Mouse (Mus musculus) embryonic fibroblast, embryonic 13.5 days (primary cell): ENCODE data around the gene Nr1h2. TPM values are rescaled to one million over a fixed set of nuclear protein-coding genes. Genes with fewer than 3 reads are reported as not detected.
A peak's percentile ranks its signal among the peaks of the same experiment; 100 is the strongest.

Experiments
- H3K27ac ChIP-seq: 2 replicates; pipeline ENCODE4 v1.5.1; 2012; ENCODE audit warnings: low read length, control low read depth, inconsistent platforms; ENCODE audit not compliant: insufficient read depth
- H3K4me1 ChIP-seq: 2 replicates; pipeline ENCODE4 v1.6.1; 2011; ENCODE audit warnings: low read length; ENCODE audit not compliant: control insufficient read depth, insufficient read depth
- H3K4me3 ChIP-seq: 2 replicates; pipeline ENCODE4 v1.5.1; 2011; ENCODE audit warnings: mild to moderate bottlenecking, control low read depth, low read length; ENCODE audit not compliant: insufficient read depth
- CTCF ChIP-seq: IDR thresholded peaks from 2 replicates; pipeline ENCODE4 v1.5.1; 2011; ENCODE audit warnings: mild to moderate bottlenecking, control low read depth, low read length, moderate library complexity, borderline replicate concordance; ENCODE audit not compliant: insufficient read depth
- POLR2A ChIP-seq: IDR thresholded peaks from 2 replicates; pipeline ENCODE4 v1.6.1; 2011; ENCODE audit warnings: low read depth, mild to moderate bottlenecking, control low read depth, low read length, moderate library complexity
- polyA plus RNA-seq: library from polyadenylated mRNA; stranded (reverse); fragments of >200 nt; gene quantifications from 2 replicates; pipeline ENCODE4 v1.2.4, GENCODE M21; 2011; ENCODE audit warnings: low read depth; ENCODE audit not compliant: missing spikeins, insufficient read length

Gene Nr1h2
- polyA plus RNA-seq, 1 experiment, result 58.4 TPM

DNA sequence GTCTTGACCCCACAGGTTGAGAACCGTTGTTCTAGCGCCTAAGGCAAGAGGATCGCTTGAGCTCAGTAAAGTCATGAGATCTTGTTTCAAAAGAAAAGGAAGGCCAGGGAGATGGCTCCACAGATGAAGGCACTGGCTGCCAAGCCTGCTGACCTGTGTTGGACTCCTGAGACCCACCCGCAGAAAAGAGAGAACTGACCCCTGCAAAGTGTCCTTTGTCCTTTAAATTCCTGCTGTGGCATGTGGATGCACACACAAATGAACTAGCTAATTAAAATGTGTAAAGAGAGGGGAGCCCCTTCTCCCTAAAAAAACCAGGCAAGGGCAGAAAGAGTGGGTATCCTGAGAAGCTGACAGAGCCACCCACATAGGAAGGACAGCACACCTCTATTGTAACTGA, 18.1 kb upstream of the Nr1h2 start:
- no peak overlapping the region for H3K27ac ChIP-seq
- no peaks in the 10 kb centered on the region for H3K4me1 ChIP-seq
- no peak for TF ChIP-seq POLR2A
- TF ChIP-seq CTCF, result no peak
- no peak overlapping the region for H3K4me3 ChIP-seq

DNA sequence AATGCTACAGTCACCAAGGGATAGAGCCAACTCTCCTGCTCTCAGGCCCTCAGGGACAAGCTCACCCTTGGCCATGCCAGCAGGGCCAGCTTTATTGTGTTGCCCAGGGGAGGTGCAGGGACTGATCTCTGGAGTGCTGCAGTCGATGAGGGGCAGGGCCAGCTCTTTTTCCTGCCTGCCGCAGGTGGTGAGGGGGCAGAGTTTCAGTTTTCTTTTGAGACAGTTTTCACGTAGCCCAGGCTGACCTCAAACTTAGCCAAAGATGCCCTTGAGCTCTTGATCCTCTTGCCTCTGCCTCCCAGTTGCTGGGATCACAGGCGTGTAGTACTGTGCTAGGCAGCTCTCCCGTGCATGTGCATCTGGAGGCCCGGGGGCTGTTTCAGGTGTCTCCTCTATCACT, 17.2 kb upstream of the Nr1h2 start:
- TF ChIP-seq CTCF (no peak), POLR2A (no peak)
- Histone ChIP-seq H3K4me1 (no peaks in the 10 kb centered on the region), H3K4me3 (no peak overlapping the region), H3K27ac (no peak overlapping the region)

DNA sequence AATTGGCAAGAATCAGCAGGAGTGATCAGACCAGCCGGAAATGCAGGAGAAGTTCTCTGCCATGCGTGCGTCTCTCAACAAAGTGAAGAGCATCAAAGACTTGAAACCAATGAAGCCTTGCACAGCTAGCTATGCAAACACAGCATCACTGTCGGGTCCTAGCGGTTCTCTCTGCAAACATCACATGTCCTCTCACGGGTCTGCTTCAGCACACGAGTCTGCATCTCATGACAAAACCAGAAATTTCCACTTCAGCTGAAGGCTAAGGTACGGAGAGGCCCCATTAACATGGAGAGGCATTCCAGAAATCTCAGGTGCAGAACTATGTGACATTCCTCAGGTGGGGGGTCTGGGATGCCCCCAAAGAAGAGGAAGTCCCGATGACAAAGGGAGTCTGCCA, 15.1 kb upstream of the Nr1h2 start:
- no peak overlapping the region for H3K4me3 ChIP-seq
- TF ChIP-seq POLR2A, result no peak
- TF ChIP-seq CTCF, result no peak
- H3K4me1 ChIP-seq, result no peaks in the 10 kb centered on the region
- H3K27ac ChIP-seq, result no peak overlapping the region

DNA sequence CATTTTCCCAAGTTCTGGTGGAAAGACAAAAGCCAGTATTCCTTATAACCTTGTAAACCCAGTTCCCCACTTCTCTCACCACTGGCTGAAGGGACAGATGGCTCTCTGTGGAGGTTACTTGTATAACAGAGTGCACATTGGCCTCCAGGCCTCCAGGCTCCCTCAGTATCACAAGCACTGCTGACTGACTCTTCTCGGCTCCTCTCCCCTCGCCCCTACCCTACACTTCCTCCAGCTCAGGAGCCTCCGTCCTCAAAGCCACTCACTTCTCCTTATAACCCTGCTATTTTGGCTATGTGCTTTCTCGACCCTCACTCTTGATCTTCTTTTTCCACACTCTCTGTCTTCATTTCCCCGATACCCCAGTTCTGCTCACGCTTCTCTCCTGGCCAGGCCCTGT, 11.7 kb upstream of the Nr1h2 start:
- no peaks in the 10 kb centered on the region for H3K4me1 ChIP-seq
- no peak overlapping the region for H3K4me3 ChIP-seq
- H3K27ac ChIP-seq, result no peak overlapping the region
- TF ChIP-seq POLR2A, result no peak
- no peak for TF ChIP-seq CTCF

DNA sequence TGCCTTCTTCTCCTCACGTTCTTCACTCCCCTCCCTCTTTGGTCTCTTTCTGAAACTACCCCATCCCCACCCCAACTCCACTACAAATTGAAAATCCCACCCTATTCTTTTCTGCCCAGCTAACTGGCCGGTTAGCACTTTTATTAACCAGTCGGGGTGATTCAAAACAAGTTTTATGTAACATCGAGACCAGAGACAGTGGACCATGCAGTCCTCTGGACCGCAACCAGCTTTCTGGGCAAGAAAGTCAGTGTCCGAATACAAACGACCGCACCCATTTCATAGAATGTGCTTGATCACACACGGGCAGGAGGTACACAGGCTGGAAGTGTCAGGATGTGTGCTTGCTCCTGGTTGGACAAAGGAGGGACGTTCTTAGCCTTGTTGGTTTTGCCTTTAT, 10.7 kb upstream of the Nr1h2 start:
- H3K4me1 ChIP-seq, result no peaks in the 10 kb centered on the region
- no peak for TF ChIP-seq POLR2A
- no peak for TF ChIP-seq CTCF
- no peak overlapping the region for H3K4me3 ChIP-seq
- H3K27ac ChIP-seq, result no peak overlapping the region

DNA sequence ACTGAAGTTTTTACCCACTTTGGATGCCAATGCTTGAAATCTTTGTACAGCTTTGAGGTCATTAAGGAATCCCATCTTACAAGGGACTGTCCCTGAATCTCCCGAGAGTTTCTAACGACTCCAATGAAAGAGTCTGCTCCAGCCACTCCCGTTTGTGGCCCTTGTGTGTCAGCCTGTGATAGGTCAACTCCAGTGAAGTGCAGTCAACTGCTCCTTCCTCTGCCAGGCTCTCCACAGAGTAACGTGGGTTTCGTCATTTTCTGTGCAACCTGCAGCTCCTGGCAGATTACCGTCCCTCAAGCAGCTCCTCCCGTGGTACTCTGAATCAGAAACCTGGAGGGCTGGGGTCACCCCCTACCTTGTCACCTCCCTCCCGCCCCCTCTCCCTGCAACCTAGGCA, 9.5 kb upstream of the Nr1h2 start:
- H3K4me1 ChIP-seq, result no peaks in the 10 kb centered on the region
- no peak overlapping the region for H3K4me3 ChIP-seq
- TF ChIP-seq POLR2A (no peak), CTCF (no peak)
- H3K27ac ChIP-seq, result no peak overlapping the region

DNA sequence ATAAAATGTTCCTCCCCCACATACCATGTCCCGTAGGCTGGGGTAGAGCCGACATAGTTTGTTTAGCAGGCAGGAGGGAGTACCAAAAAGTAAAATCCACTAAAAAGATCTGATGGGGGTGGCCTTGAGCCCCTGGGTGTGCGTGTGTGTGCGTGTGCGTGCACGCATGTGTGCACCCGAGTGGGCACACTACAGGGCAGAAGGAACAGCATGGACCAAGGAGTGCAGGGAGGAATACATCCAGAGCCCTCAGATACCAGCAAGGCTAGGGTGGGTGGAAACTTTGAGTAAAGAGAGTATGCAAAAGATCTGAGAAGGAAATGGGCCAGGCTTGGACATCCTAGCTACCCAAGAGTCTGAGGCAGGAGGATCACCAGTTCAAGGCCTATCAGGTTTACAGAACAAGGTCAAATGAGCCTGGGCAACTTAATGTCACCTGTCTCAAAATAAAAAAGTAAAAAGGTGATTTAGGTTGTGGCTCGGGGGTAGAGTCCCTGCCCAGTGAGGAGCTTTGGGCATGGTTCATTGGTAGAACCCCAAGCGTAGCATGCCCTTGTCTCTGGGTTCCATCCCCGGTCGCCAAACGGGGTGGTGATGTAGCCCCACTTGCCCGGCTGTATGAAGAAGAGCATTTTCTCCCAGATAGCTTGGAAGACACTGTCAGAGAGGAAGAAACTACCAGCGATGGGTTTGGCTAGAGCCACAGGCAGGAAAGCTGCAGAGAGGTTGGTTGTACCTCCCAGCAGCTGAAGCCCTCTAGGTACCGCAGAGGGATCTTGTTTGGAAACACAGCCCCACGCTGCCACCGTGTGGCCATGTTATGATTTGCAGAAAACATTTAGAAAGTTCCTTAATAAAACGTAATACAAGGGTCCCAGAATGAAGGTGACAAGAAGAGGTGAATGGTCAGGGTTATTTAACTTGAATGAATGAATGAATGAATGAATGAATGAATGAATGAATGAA, 7.0 kb upstream of the Nr1h2 start:
- no peak overlapping the region for H3K27ac ChIP-seq
- TF ChIP-seq CTCF, result peak; percentile 70; the same call in 1 of the 2 replicates
- no peak for TF ChIP-seq POLR2A
- no peak overlapping the region for H3K4me3 ChIP-seq
- H3K4me1 ChIP-seq, result no peaks in the 10 kb centered on the region

DNA sequence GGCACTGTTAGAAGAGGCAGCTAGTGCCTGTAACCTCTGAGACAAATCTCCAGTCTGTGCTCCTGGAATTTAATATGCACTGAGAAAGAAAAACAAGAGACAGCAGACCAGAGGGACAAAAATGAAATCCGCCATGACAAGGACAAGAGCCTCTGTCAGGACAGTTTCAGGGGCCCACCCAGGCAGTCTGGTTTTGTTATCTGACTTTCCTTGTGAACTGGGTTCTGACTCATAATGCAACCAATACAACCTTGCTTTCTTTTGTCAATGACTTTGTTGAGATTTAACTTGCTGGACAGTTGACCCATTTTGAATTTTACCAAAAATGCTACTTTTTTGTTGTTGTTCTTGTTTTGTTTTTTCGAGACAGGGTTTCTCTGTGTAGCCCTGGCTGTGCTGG, 3.9 kb upstream of the Nr1h2 start:
- Histone ChIP-seq H3K4me1 (no peaks in the 10 kb centered on the region), H3K4me3 (no peak overlapping the region), H3K27ac (no peak overlapping the region)
- TF ChIP-seq POLR2A (no peak), CTCF (no peak)

DNA sequence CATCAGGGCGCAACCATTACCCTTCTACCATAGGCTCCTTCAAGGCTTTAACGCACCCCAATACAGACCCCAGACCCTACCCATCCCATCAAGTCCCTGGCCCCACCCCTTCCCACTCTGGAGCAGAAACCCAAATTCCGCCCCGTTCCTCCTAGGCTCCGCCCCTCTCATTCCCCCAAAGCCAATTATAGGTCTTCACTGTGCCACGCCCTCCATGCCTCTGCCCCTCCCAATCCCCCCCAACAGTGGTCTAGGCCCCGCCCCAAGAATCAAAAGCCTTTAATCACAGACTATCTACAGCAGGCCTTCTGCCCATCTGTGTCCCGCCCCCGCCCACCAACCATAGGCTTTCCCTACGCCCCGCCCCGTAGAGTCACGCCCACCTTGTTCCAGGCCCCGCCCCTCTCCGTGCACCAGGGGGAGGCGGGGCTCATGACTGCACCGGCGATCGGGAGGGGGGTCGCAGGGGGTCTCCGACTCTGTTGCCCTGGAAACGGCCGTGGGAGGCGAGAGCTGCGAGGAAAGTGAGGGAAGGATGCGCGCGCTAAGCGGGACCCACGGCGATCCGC, 471 bp downstream of the Nr1h2 start:
- H3K27ac ChIP-seq, result peak overlapping the region; percentile 91
- H3K4me3 ChIP-seq, result peak overlapping the region; percentile 92
- TF ChIP-seq POLR2A (no peak), CTCF (no peak)
- H3K4me1 ChIP-seq, result no peaks in the 10 kb centered on the region

DNA sequence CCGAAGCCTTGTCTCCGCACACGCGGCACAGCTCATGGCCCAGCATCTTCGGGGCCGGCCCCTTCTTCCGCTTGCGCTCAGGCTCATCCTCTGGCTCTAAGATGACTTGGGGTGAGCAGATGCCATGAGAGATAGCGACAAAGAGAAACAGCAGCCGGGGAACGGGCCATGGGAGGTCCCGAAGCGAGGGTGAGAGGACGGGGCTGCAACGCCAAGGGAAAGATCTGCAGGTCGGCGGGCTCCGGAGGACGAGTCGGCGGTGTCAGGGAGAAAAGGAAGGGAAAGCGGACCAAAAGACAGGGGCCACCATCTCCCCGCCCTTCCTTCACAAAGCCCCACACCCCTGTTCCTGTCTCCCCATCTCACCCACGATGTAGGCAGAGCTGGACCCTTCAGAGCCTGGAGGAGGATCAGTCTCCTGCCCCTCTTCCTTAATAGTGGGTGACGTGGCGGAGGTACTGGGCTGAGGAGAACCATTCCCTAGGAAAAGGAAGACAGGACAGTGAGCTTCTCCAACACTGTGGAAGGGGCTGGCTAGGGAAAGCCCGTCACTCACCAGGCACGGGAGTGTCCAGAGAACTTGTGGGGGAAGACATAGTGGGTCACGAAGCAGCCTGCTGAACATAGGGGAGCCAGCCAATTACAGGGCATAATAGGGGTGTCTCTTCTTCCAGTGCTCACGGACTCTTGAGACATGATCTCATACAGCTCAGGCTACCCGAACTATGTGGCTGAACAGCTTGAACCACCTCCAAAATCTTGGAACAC, 1.4 kb downstream of the Nr1h2 start:
- Histone ChIP-seq H3K4me1 (no peaks in the 10 kb centered on the region), H3K27ac (no peak overlapping the region), H3K4me3 (peak overlapping the region; percentile 92; the same call in 1 of the 2 replicates)
- no peak for TF ChIP-seq CTCF
